Mouse (Mus musculus) cerebral cortex, adult 2 months (tissue): ENCODE results near the gene Fthl17c.

Experiments used
- WGBS: fragments of 180-500 bp; shearing (Covaris S2); methylation state at CpG from one replicate; pipeline ENCODE4 v1.1.7; 2018; 5-methylcytosine and 5-hydroxymethylcytosine counted together

Gene Fthl17c

GRCm38 (mm10) chrX:8976459-8976858 is at the start of gene Fthl17c:
Fthl17c (minus strand) TSS chrX:8976559.
- WGBS = no CpG with 5 or more reads among the region's 11 CpGs

GRCm38 (mm10) chrX:9019481-9019880 is 43.1 kb upstream of the Fthl17c start:
- WGBS = 51% methylated on average over 8 of the region's 10 CpGs

- WGBS = 71% methylated on average over 1 of the region's 1 CpGs
Observed at GRCm38 (mm10) chrX:9016079-9016478, 39.7 kb upstream of the Fthl17c start.

GRCm38 (mm10) chrX:8986655-8987054 is 10.3 kb upstream of the Fthl17c start, which contains the start of gene Fthl17d:
Fthl17d (minus strand) TSS chrX:8986755.
- no CpG with 5 or more reads among the region's 9 CpGs for WGBS

- WGBS = 53% methylated on average over 4 of the region's 4 CpGs
Observed at GRCm38 (mm10) chrX:8964618-8965017, 11.7 kb downstream of the Fthl17c start.

- 94% methylated on average over 4 of the region's 11 CpGs for WGBS
Observed at GRCm38 (mm10) chrX:8962875-8963274, 13.5 kb downstream of the Fthl17c start, which contains the start of gene Fthl17b. Fthl17b (minus strand) TSS chrX:8962975.

GRCm38 (mm10) chrX:8948130-8948805 is 28.1 kb downstream of the Fthl17c start:
- 18% methylated on average over 7 of the region's 7 CpGs for WGBS

- WGBS = 78% methylated on average over 8 of the region's 8 CpGs
Observed at GRCm38 (mm10) chrX:8944041-8944440, 32.3 kb downstream of the Fthl17c start.

- WGBS = 41% methylated on average over 4 of the region's 4 CpGs
Observed at GRCm38 (mm10) chrX:8927308-8927707, 49.1 kb downstream of the Fthl17c start.
